Mouse (Mus musculus) left cerebral cortex, adult 2 months (tissue): Measurements from ENCODE around the gene Uqcr10. TPM values are rescaled to one million over a fixed set of nuclear protein-coding genes. Genes with fewer than 3 reads are reported as not detected.
"Not testable (repeated sequence)": the region's sequence is repeated elsewhere in the genome, so short reads cannot be mapped to it uniquely, and the experiment has no call there.

Experiments used
- DNase-seq, 2 experiments: peaks; one replicate each; pipeline ENCODE4 v3.0.0; 2021 to 2022; ENCODE audit warnings: low spot score in 2 of 2, mixed read lengths in 1 of 2; ENCODE audit errors: extremely low spot score in 1 of 2
- H3K27ac ChIP-seq: fragments of 200-600 bp; 2 replicates; pipeline ENCODE4 v1.8.1; 2022
- H3K4me3 ChIP-seq: fragments of 200-600 bp; 2 replicates; pipeline ENCODE4 v1.8.1; 2022
- CTCF ChIP-seq: fragments of 200-600 bp; IDR thresholded peaks from 2 replicates; pipeline ENCODE4 v1.8.1; 2022; ENCODE audit warnings: antibody characterized with exemption, mild to moderate bottlenecking, moderate library complexity
- intact Hi-C: fragments of 180-260 bp; cut with DNase I; formaldehyde crosslinking; loops from one replicate; pipeline ENCODE4 v1.15.1; 2025
- total RNA-seq, 2 experiments: library from RNA; stranded (reverse); gene quantifications; 2 replicates each; pipeline ENCODE4 v1.2.3; 2021

The Uqcr10 gene
- total RNA-seq, 2 experiments from 2014 or later = 362 to 374 TPM

GRCm38 (mm10) chr11:4712822-4713221, 8.7 kb upstream of the Uqcr10 start:
- intact Hi-C loops = loop anchor here (5.0 kb wide), 1 partner anchor 124 kb away; no protein-coding TSS in a partner anchor
- no peak for DNase-seq
- Histone ChIP-seq H3K4me3 (no peak overlapping the region), H3K27ac (no peak overlapping the region)
- TF ChIP-seq CTCF = no peak

GRCm38 (mm10) chr11:4710188-4710587, 6.0 kb upstream of the Uqcr10 start:
- DNase-seq, H3K27ac ChIP-seq, H3K4me3 ChIP-seq: not testable (repeated sequence)
- TF ChIP-seq CTCF = peak; percentile 19
- intact Hi-C loops = loop anchor here (5.0 kb wide), 1 partner anchor 127 kb away; no protein-coding TSS in a partner anchor

GRCm38 (mm10) chr11:4705178-4705577, 1.0 kb upstream of the Uqcr10 start:
- Histone ChIP-seq H3K27ac (no peak overlapping the region; the same call in 1 of the 2 replicates), H3K4me3 (peak overlapping the region; percentile 95)
- TF ChIP-seq CTCF = no peak
- no peak for DNase-seq
- intact Hi-C loops = no loop called here

GRCm38 (mm10) chr11:4703688-4704071, 462 bp downstream of the Uqcr10 start:
- DNase-seq = no peak
- Histone ChIP-seq H3K4me3 (peak overlapping the region; percentile 95), H3K27ac (peak overlapping the region; percentile 96)
- intact Hi-C loops = loop anchor here (5.0 kb wide), 2 partner anchors 111 to 206 kb away; partner anchors contain the start of gene Mtmr3
- TF ChIP-seq CTCF = no peak

GRCm38 (mm10) chr11:4700726-4701125, 3.4 kb downstream of the Uqcr10 start:
- H3K27ac ChIP-seq = no peak overlapping the region
- no peak for DNase-seq
- intact Hi-C loops = loop anchor here (5.0 kb wide), 2 partner anchors 108 to 203 kb away; partner anchors contain the start of gene Mtmr3
- no peak for TF ChIP-seq CTCF
- no peak overlapping the region for H3K4me3 ChIP-seq

- Histone ChIP-seq H3K27ac (no peak overlapping the region), H3K4me3 (no peak overlapping the region)
- DNase-seq = peak; percentile 55 to 78
- intact Hi-C loops = loop anchor here (5.0 kb wide), 1 partner anchor 260 kb away; no protein-coding TSS in a partner anchor
- peak; percentile 54 for TF ChIP-seq CTCF
Measured at GRCm38 (mm10) chr11:4697043-4697983, 6.8 kb downstream of the Uqcr10 start.

- intact Hi-C loops = no loop called here
Measured at GRCm38 (mm10) chr11:4692162-4692561, 12.0 kb downstream of the Uqcr10 start.

GRCm38 (mm10) chr11:4691213-4691612, 12.9 kb downstream of the Uqcr10 start:
- TF ChIP-seq CTCF = no peak
- Histone ChIP-seq H3K27ac (no peak overlapping the region), H3K4me3 (no peak overlapping the region)
- no peak for DNase-seq
- intact Hi-C loops = no loop called here

More at GRCm38 (mm10) chr11:4692162-4692561, 12.0 kb downstream of the Uqcr10 start:
- no peak overlapping the region for H3K27ac ChIP-seq
- no peak overlapping the region for H3K4me3 ChIP-seq
- DNase-seq = no peak
- no peak for TF ChIP-seq CTCF

- intact Hi-C loops = no loop called here
- no peak overlapping the region for H3K4me3 ChIP-seq
- no peak for DNase-seq
- no peak for TF ChIP-seq CTCF
- H3K27ac ChIP-seq = no peak overlapping the region
Measured at GRCm38 (mm10) chr11:4690353-4690752, 13.8 kb downstream of the Uqcr10 start.

GRCm38 (mm10) chr11:4688632-4689380, 15.3 kb downstream of the Uqcr10 start:
- no peak overlapping the region for H3K4me3 ChIP-seq

GRCm38 (mm10) chr11:4687874-4688273, 16.3 kb downstream of the Uqcr10 start:
- no peak for DNase-seq
- no peak for TF ChIP-seq CTCF
- Histone ChIP-seq H3K27ac (no peak overlapping the region), H3K4me3 (no peak overlapping the region)
- intact Hi-C loops = no loop called here

More at GRCm38 (mm10) chr11:4688632-4689380, 15.3 kb downstream of the Uqcr10 start:
- TF ChIP-seq CTCF = no peak
- no peak for DNase-seq
- intact Hi-C loops = no loop called here
- H3K27ac ChIP-seq = no peak overlapping the region

- Histone ChIP-seq H3K27ac (no peak overlapping the region), H3K4me3 (no peak overlapping the region)
- no peak for TF ChIP-seq CTCF
- DNase-seq = no peak
- intact Hi-C loops = no loop called here
Measured at GRCm38 (mm10) chr11:4687027-4687426, 17.1 kb downstream of the Uqcr10 start.
